Mouse (Mus musculus) frontal cortex, postnatal 10 days (tissue): ENCODE results near the gene Clec2d.
"Not testable (repeated sequence)": the region's sequence is repeated elsewhere in the genome, so short reads cannot be mapped to it uniquely, and the experiment has no call there.

Experiments
- DNase-seq, 2 experiments: peaks; one replicate each; pipeline ENCODE4 v3.0.0; 2022; ENCODE audit warnings: low spot score in 2 of 2, mixed read lengths in 1 of 2

Gene Clec2d

DNA sequence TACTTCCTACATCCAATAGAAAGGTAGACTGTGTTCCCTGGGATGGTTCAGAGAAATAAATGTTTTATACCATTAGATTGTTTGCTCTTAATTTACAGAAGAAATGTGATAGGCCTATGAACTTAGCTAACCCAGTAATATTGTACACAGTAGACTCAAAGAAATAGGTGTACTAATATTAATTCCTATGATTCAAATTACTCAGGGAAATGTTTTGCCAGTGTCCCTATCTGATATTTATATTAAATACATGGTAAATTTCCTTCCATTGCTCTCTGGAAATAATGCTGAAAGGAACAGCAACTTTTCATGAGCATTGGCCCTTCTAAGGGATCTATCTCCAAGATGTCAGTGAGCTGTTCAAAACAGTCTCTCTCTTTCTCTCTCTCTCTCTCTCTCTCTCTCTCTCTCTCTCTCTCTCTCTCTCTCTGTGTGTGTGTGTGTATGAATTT, 6.8 kb downstream of the Clec2d start:
- DNase-seq, result no peak

- DNase-seq, result not testable (repeated sequence)
Measured at GRCm38 (mm10) chr6:129187816-129188215, 7.4 kb downstream of the Clec2d start.

DNA sequence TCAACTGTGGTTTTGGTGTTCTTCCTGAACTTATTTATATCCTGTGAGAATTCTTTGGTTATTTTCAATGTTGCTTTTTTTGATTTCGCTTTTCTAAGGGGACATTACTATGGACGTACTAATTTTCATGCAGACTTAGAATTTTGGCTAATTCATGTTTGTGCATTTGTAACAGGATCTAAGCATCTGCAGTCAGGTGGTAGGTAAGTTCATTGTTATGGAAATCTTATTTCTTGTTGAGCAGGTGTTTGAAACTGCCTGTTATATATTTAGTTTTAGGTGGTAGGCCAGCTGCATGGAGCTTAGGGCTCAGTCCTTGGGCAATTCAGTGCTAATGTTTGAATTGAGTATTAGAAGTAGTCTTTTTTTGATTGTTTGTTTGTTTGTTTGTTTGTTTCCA, 13.0 kb downstream of the Clec2d start:
- no peak for DNase-seq

DNA sequence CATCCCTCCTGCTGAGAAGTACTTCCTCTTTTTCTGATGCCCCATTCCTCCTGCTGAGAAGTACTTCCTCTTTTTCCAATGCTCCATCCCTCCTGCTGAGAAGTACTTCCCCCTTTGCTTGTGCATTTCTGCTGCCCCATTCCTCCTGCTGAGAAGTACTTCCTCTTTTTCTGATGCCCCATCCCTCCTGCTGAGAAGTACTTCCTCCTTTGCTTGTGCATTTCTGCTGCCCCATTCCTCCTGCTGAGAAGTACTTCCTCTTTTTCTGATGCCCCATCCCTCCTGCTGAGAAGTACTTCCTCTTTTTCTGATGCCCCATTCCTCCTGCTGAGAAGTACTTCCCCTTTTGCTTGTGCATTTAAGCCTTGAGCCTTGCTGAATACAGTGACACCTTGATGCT, 19.7 kb downstream of the Clec2d start:
- not testable (repeated sequence) for DNase-seq

- no peak for DNase-seq
Measured at GRCm38 (mm10) chr6:129202306-129202705, 21.9 kb downstream of the Clec2d start.

DNA sequence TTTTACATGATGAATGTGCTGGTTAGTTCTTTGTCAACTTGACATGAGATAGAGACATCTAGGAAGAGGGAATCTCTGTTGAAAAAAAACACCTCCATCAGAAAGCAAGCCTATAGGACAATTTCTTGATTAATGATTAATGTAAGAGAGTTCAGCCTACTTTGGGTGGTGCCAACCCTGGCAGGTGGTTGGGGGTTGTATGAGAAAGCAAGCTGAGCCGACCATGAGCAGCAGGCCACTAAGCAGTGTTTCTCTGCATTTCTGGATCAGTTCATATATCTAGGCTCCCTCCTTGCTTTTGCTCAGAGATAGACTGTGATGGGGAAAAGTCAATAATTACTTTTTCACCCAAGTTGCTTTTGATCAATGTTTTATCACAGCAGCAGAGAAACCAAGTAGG, 23.9 kb downstream of the Clec2d start:
- DNase-seq, result no peak

DNA sequence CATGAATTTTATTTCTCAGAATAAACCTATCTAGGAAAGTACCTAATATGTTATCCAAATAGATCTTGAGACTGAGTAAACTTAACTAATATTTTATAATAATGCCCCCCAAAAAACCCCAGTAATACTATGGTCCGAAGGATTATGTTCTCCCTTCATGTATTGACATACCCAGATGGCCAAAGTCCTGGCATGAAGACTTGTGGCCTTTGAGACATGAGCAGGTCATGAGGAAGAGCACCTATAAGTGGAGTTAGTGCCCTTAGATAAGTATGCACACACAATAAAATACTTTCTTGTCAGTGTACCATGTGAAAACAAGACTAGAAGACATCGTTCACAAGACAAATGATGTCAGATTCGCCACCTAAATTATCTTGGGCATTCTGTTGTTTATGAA, 24.4 kb downstream of the Clec2d start:
- DNase-seq, result no peak

DNA sequence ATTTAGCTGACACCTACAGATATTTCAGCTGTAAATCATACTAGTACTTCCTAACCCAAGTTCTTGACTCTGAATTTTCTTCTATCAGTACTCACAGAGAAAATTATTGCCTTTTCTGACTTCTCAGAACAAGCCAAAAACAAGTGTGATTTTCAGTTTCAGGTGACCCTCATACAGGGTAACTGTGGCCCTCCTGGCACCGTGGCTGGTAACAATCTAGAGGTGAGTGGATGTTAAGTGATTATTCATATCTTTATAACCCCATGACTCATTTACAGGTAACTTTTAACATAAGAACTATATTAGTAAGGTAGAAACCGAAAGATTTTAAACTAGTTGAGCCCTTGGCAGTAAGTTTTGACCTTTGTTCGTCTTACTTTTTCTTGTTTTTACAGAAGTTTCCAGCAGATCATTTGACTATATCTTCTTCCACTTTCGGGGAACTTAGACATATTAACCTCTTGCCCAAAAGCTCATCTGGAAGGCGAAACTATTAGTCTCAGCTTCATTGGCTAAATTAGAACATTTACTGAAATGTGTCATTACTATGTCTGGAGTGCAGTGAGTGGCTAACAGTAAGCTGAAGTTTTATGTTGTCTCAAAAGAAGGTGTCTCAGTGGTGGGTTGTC, 28.6 kb downstream of the Clec2d start:
- DNase-seq, result no peak

DNA sequence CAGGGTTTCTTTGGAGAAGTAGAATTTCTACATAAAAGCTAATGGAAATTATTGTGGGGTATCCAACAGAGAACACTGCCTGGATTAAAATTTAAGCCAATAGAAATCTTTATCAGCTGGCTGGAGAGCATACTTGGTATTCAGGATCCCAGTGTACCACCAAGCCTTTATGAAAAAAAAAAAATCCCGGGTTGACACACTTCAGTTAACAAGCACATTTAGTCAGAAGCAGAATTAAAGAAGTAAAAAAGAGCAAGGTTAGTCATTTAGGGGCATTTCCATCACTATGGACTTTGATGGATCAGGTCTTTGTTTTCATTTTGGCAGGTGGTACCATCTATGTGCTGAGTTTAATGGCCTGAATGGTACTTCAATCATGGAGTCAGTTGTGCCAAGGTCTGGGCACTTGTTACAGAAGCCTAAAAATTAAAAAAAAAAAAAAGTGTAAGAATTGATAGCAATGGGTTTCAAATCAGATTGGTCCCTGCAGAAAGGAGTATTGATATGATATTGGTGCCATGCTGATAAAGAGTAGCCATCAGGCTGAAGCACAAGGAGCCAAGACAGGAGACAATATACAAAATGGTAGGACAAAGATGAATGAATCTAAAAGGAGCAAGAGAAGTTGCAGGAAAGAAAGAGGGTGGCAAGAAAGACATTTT, 29.5 kb downstream of the Clec2d start:
- DNase-seq, result no peak

DNA sequence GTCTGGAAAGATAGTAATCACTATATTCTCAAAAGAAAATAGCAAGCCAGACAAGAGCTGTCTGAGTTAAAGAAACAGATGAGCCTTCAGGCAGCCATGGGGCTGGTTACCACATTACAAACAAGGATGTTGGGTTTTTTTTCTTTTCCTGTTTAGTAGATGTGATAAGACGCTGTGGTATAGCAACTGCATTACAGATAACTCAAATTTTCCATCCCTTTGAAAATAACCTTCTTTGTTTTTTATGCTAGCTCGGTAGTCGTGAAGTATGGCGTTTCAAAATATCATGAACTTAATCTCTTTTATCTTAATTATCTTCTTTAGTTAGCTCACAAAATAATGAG, 30.0 kb downstream of the Clec2d start:
- no peak for DNase-seq

- no peak for DNase-seq
Measured at GRCm38 (mm10) chr6:129212421-129213195, 32.2 kb downstream of the Clec2d start.

- DNase-seq, result no peak
Measured at GRCm38 (mm10) chr6:129213497-129213896, 33.1 kb downstream of the Clec2d start.

DNA sequence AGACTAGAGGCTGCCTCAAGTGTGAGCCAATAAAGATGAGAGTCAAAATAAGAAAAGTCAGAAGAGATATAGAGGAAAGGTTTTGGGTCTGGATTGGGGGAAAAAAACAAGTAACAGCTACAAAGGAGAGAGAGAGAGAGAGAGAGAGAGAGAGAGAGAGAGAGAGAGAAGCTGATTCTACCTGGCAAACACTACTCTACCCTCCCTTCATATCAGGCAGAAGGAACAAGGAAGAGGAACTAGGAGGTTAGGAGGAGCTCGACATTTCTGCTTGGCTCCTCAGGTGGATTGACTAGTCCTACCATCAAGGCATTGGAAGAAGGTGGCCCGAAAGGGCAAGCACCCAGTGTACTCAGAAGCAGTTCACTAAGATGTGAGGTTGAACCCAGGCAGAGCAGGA, 33.8 kb downstream of the Clec2d start:
- DNase-seq, result no peak

DNA sequence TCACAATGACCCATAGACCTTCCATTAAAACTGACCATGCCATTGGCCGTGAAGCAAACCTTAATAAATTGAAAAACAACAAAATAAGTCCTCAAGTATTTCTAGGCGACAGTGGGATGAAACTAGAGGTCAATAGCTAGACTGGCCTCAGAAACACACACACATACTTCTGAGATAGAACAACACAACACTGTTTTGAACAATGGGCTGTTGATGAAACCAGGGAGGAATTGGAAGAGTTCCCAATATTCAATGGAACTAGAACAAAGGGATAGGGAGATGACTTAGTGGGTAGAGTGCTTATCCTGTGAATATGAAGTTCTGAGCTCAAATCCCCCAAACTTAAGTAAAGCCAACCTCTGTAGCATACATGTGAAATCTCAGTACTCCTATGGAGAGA, 34.6 kb downstream of the Clec2d start:
- no peak for DNase-seq

GRCm38 (mm10) chr6:129215886-129216637, 35.6 kb downstream of the Clec2d start:
- no peak for DNase-seq

GRCm38 (mm10) chr6:129216721-129217230, 36.4 kb downstream of the Clec2d start:
- DNase-seq, result no peak

- DNase-seq, result no peak
Measured at GRCm38 (mm10) chr6:129218191-129218696, 37.8 kb downstream of the Clec2d start.

DNA sequence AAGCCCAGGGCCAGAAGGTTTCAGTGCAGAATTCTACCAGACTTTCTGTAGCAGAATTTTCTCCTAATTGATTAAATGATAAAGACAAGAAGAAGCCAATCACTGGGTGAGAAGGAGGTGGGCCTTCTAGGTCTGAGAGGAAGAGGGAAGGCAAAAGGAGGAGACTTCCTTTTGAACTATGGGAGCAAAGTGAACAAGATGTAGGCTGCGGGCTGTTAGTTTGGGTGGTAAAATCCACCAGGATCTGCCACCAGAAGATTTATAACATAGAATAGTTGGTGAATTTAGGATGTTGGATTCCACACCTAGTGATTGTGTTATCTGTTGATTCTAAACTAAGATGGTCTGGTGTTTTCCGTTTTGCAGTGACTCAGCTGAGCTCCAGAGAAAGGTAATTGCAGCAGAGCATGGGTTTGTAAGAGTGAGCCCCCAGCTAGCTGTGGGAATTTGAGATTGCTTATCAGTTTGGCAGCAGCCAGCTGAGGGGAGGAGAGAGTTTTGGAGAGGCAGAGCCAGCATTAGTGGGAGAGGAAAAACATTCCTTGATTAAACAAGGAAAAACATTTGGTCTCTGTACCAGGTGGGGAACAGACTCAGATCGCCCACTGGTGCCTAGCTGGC, 39.6 kb downstream of the Clec2d start:
- no peak for DNase-seq

GRCm38 (mm10) chr6:129221053-129221452, 40.6 kb downstream of the Clec2d start:
- no peak for DNase-seq

- no peak for DNase-seq
Measured at GRCm38 (mm10) chr6:129222188-129222800, 41.9 kb downstream of the Clec2d start.

DNA sequence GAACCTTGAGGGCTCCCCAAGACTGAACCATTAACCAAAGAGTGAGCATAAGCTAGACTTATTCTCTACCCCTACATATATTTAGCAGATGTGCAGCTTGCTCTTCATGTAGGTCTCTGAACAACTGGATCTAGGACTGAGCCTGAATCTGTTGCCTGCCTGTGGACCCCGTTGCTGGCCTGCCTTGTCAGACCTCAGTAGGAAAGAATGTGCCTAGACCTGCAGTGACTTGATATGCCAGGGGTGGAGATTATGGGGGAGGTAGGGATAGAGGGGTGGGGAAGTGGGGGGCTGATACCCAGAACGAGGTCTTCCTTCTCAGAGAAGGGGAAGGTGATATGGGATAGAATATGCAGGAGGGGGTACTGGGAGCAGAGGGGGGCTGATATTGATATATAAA, 43.2 kb downstream of the Clec2d start:
- DNase-seq, result no peak
